Mouse (Mus musculus) forebrain, embryonic 12.5 days (tissue): ENCODE data around the gene Twist2. TPM values are rescaled to one million over a fixed set of nuclear protein-coding genes. Genes with fewer than 3 reads are reported as not detected.

Source experiments
- ATAC-seq: fragments of 200-750 bp; cut with Nextera tagmentation; 2 replicates; pipeline ENCODE4 v1.8.0; 2017; ENCODE audit warnings: moderate TSS enrichment; ENCODE audit not compliant: low FRiP score
- H3K27ac ChIP-seq: fragments of 300-500 bp; sonication (generic); 2 replicates; pipeline ENCODE4 v1.5.1; 2016; ENCODE audit warnings: mild to moderate bottlenecking
- H3K27me3 ChIP-seq: fragments of 300-500 bp; sonication (generic); 2 replicates; pipeline ENCODE4 v1.6.1; 2016; ENCODE audit warnings: mild to moderate bottlenecking
- H3K36me3 ChIP-seq: fragments of 300-500 bp; sonication (generic); replicated peaks from 2 replicates; pipeline ENCODE4 v1.6.1; 2016; ENCODE audit warnings: mild to moderate bottlenecking
- H3K4me1 ChIP-seq: fragments of 300-500 bp; sonication (generic); 2 replicates; pipeline ENCODE4 v1.6.1; 2016
- H3K4me2 ChIP-seq: fragments of 300-500 bp; sonication (generic); 2 replicates; pipeline ENCODE4 v1.6.1; 2016; ENCODE audit warnings: mild to moderate bottlenecking, moderate library complexity
- H3K4me3 ChIP-seq: fragments of 300-500 bp; sonication (generic); replicated peaks from 2 replicates; pipeline ENCODE4 v1.5.1; 2016; ENCODE audit warnings: mild to moderate bottlenecking
- H3K9ac ChIP-seq: fragments of 300-500 bp; sonication (generic); 2 replicates; pipeline ENCODE4 v1.6.1; 2016; ENCODE audit warnings: mild to moderate bottlenecking
- H3K9me3 ChIP-seq: fragments of 300-500 bp; sonication (generic); 2 replicates; pipeline ENCODE4 v1.6.1; 2016
- WGBS: fragments of 180-500 bp; shearing (Covaris S2); methylation state at CpG from one replicate; pipeline ENCODE4 v1.1.7; 2016; 5-methylcytosine and 5-hydroxymethylcytosine counted together
- polyA plus RNA-seq: library from polyadenylated mRNA; unstranded; fragments of >200 nt; fragmentation: Nextera tagmentation; extraction: Ambion mirVana; gene quantifications from 2 replicates; pipeline ENCODE4 v1.2.1, GENCODE M21; 2016

The Twist2 gene
- polyA plus RNA-seq, 1 experiment from 2014 or later, result 8.8 TPM

GRCm38 (mm10) chr1:91858901-91859300 is 57.6 kb downstream of the Twist2 start:
- Histone ChIP-seq H3K27me3 (no peaks in the 10 kb centered on the region), H3K36me3 (no peaks in the 10 kb centered on the region), H3K4me2 (no peak overlapping the region), H3K4me1 (no peaks in the 10 kb centered on the region), H3K27ac (no peak overlapping the region), H3K9me3 (no peaks in the 10 kb centered on the region), H3K9ac (no peak overlapping the region), H3K4me3 (no peak overlapping the region)
- no peak for ATAC-seq
- WGBS, result 90% methylated on average over 1 of the region's 1 CpGs

DNA sequence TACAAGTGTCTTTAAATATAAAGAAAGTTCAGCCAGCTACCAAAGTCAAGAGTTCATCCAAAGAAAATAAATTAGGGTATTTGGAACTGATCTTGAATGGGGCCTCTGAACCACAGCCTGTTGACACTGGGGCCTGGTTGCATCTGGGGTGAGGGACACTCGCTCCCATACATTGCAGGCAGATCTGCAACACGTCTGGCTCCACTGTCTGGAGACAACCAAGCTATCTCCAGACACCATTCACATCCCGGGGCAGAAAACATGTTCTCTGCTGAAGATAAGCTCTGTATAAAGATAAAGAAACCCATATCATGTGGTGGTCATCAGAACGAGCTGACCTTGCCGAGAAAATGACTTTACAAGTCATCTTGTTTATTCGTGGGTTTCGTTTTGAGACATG is 60.2 kb downstream of the Twist2 start:
- Histone ChIP-seq H3K9me3 (no peaks in the 10 kb centered on the region), H3K4me3 (no peak overlapping the region), H3K9ac (no peak overlapping the region), H3K4me1 (no peaks in the 10 kb centered on the region), H3K27ac (no peak overlapping the region), H3K4me2 (no peak overlapping the region), H3K36me3 (no peaks in the 10 kb centered on the region), H3K27me3 (no peaks in the 10 kb centered on the region)
- WGBS, result 86% methylated on average over 7 of the region's 7 CpGs
- no peak for ATAC-seq

GRCm38 (mm10) chr1:91866001-91866400 is 64.7 kb downstream of the Twist2 start:
- Histone ChIP-seq H3K27ac (no peak overlapping the region), H3K4me2 (no peak overlapping the region), H3K27me3 (no peaks in the 10 kb centered on the region), H3K36me3 (no peaks in the 10 kb centered on the region), H3K9me3 (no peaks in the 10 kb centered on the region), H3K9ac (no peak overlapping the region), H3K4me1 (no peaks in the 10 kb centered on the region), H3K4me3 (no peak overlapping the region)
- ATAC-seq, result no peak
- WGBS, result 72% methylated on average over 2 of the region's 2 CpGs

GRCm38 (mm10) chr1:91871101-91871500 is 69.8 kb downstream of the Twist2 start:
- Histone ChIP-seq H3K4me3 (no peak overlapping the region), H3K36me3 (no peaks in the 10 kb centered on the region), H3K9ac (no peak overlapping the region), H3K9me3 (no peaks in the 10 kb centered on the region), H3K27me3 (no peaks in the 10 kb centered on the region), H3K4me1 (no peaks in the 10 kb centered on the region), H3K27ac (no peak overlapping the region), H3K4me2 (no peak overlapping the region)
- 65% methylated on average over 6 of the region's 6 CpGs for WGBS
- no peak for ATAC-seq

DNA sequence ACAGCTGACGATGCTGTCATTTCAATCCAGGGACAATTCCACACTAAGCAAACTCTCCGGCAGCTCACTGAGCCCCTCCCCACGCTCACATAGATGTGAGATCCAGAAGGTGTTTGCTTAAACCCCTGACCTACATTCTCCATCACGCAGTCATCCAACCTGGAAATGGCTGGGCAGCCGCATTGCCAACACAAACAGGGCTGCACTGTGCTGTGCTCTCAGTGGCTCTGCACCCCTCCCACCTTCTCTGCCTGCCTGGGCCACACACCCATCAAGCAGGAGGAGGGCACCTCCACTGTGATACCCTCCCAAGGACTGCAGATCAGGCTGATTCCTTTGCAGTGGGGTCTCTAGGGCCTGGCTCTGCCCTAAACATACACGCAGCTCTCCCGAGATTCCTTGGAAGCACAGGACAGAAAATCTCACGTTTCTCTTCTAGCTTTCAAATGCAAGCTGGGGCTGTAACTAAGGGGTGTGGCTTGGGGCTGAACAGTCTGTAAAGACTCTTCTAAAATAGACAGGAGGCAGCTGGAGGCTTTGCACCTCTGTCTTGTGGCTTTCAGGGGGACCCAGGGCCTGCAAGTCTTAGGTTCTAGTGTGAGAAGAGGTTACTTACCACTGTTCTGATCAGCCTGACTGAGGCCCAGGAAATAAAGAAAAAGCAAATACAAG is 71.3 kb downstream of the Twist2 start:
- H3K4me2 ChIP-seq, result no peak overlapping the region
- H3K27ac ChIP-seq, result no peak overlapping the region
- H3K9ac ChIP-seq, result no peak overlapping the region
- no peak for ATAC-seq
- no peaks in the 10 kb centered on the region for H3K9me3 ChIP-seq
- WGBS, result 70% methylated on average over 8 of the region's 8 CpGs
- H3K27me3 ChIP-seq, result no peaks in the 10 kb centered on the region
- no peak overlapping the region for H3K4me3 ChIP-seq
- no peaks in the 10 kb centered on the region for H3K4me1 ChIP-seq
- H3K36me3 ChIP-seq, result no peaks in the 10 kb centered on the region

DNA sequence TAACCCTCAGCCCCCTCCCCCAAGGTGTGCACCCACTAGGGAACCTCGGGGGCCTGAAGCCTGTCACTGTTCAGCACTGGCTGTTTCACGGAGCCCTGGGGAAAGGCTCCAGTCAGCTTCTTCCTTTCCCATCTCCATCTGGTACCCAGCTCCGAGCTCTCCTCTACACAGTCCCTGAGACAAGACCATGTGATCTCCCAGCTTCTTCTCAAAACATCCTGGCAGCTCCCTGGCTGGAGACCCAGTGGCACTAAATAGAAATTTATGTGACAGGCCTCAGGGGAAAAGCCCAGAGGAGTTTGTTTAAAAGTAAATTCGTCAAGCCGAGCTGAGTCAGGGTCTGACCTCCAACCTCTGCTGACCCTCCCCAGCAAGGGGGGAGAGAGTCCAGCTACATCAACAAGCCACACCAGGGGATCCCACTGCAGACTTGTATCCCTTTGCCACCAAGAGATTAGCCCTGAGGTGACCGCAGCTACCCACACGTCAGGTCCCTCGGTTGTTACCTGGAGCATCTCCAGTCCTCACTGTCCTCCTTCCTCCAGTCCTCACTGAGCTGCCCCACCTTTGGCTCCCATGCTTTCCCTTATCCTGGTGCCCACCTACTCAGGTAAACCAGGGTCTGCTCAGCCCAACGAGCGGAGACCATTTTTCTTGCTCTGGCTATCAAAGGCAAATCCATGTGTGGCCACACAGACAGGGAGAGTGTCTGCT is 72.5 kb downstream of the Twist2 start:
- H3K36me3 ChIP-seq, result no peaks in the 10 kb centered on the region
- H3K27ac ChIP-seq, result no peak overlapping the region
- no peak overlapping the region for H3K4me3 ChIP-seq
- H3K9ac ChIP-seq, result no peak overlapping the region
- H3K4me2 ChIP-seq, result no peak overlapping the region
- no peak for ATAC-seq
- H3K4me1 ChIP-seq, result no peaks in the 10 kb centered on the region
- WGBS, result 82% methylated on average over 10 of the region's 10 CpGs
- no peaks in the 10 kb centered on the region for H3K9me3 ChIP-seq
- H3K27me3 ChIP-seq, result no peaks in the 10 kb centered on the region

- H3K4me1 ChIP-seq, result no peaks in the 10 kb centered on the region
- H3K9ac ChIP-seq, result no peak overlapping the region
- H3K27ac ChIP-seq, result no peak overlapping the region
- no peaks in the 10 kb centered on the region for H3K36me3 ChIP-seq
- ATAC-seq, result no peak
- H3K4me2 ChIP-seq, result no peak overlapping the region
- H3K9me3 ChIP-seq, result no peaks in the 10 kb centered on the region
- H3K27me3 ChIP-seq, result no peaks in the 10 kb centered on the region
- WGBS, result 12% methylated on average over 2 of the region's 2 CpGs
- H3K4me3 ChIP-seq, result no peak overlapping the region
Observed at GRCm38 (mm10) chr1:91874633-91875032, 73.4 kb downstream of the Twist2 start.

DNA sequence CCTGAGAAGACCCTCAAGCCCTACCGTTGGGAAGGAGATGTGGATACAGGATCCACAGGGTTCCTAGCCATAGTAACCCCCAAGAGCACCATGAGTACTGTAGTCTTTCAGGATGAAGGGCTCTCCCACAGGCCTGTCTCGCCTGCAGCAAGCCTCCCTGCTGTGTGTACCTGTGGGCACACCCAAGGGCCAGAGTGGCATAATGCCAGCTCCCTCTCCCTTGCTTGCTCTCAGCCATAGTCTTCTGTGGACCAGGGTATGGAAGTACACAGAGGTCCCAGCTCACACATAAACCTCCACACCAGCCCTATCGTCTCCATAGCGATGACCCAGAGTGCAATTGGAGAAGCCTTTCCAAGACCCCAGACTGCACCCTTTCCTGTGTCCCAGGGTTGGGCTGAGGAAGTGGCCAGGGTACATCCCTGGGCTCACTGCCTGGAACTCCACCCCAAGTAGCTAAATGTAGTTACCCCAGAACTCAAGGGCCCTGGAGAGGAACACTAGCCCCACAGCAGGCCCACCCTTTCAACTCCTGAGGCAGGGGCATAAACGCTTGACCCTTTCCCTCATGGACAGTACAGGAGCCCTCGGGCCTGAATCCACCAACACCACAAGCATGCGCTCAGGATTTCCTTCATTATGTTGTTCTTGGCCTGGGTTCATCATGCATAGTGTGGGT is 73.9 kb downstream of the Twist2 start:
- ATAC-seq, result no peak
- Histone ChIP-seq H3K9me3 (no peaks in the 10 kb centered on the region), H3K27ac (no peak overlapping the region), H3K4me1 (no peaks in the 10 kb centered on the region), H3K36me3 (no peaks in the 10 kb centered on the region), H3K4me3 (no peak overlapping the region), H3K27me3 (no peaks in the 10 kb centered on the region), H3K4me2 (no peak overlapping the region), H3K9ac (no peak overlapping the region)
- WGBS, result 75% methylated on average over 7 of the region's 7 CpGs

DNA sequence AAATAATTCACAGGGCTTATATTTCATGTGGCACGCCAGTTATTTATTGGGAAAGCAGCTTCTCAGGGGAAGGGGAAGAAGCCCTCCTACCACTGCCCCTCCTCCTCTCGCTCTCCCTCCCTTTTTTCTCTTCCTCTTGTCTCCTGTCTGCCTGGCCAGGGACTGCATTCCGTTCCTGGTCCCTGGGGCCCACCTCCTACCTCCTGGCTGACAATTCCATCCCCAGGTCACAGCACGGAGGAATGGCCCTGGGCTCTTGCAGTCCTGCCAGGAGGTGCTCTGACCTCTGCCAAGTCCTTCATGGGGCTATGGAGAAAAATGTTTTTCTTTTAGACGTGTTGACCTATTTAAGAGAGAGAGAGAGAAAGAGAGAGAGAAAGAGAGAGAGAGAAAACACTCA is 77.4 kb downstream of the Twist2 start:
- ATAC-seq, result no peak
- H3K9me3 ChIP-seq, result no peaks in the 10 kb centered on the region
- 47% methylated on average over 5 of the region's 5 CpGs for WGBS

DNA sequence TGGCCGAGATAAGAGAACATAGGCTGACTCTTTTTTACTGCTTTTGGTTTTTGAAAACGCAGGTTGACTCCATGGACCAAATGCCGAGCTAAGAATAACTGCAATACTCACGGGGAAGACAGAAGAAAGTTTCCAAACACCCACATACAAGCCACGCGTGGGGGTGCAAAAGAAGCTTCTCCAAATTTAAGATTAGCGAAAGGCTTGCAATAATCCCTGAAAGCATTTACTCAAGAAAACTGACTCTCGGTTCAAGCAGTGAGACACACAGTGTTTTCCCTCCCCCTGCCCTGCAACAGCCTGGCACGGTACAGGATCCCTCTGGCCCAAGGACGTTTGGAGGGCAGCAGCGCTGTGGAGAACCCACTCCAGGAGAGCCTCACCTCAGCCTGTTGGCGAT is 78.9 kb downstream of the Twist2 start:
- no peaks in the 10 kb centered on the region for H3K4me1 ChIP-seq
- no peak overlapping the region for H3K27ac ChIP-seq
- H3K9me3 ChIP-seq, result no peaks in the 10 kb centered on the region
- H3K4me3 ChIP-seq, result no peak overlapping the region
- ATAC-seq, result no peak
- no peak overlapping the region for H3K4me2 ChIP-seq
- 88% methylated on average over 12 of the region's 12 CpGs for WGBS
- H3K9ac ChIP-seq, result no peak overlapping the region
- no peaks in the 10 kb centered on the region for H3K27me3 ChIP-seq
- no peaks in the 10 kb centered on the region for H3K36me3 ChIP-seq

More for the DNA sequence above, 77.4 kb downstream of the Twist2 start:
- no peak overlapping the region for H3K4me2 ChIP-seq
- H3K36me3 ChIP-seq, result no peaks in the 10 kb centered on the region
- no peak overlapping the region for H3K4me3 ChIP-seq
- H3K9ac ChIP-seq, result no peak overlapping the region
- H3K4me1 ChIP-seq, result no peaks in the 10 kb centered on the region
- H3K27ac ChIP-seq, result no peak overlapping the region
- H3K27me3 ChIP-seq, result no peaks in the 10 kb centered on the region

DNA sequence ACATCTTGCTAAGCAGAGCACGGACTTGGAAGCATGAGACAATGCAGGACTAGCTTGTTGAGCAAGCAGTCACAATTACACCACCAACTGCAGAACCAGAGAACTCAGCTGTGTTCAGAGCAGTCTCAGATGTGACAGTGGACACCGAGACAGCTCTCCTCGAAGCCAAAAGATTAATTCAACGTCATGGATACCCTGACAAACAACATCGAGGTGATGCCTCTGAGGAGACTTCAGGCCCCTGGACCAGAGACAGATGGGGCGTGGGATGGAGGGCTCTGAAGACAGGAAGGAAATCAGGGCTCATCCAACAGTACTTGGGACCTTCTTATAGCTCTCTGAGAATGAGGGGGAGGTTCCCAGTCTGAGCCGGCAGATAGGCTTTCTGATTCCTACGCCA is 79.6 kb downstream of the Twist2 start:
- no peaks in the 10 kb centered on the region for H3K9me3 ChIP-seq
- H3K4me3 ChIP-seq, result no peak overlapping the region
- no peak overlapping the region for H3K4me2 ChIP-seq
- H3K9ac ChIP-seq, result no peak overlapping the region
- no peaks in the 10 kb centered on the region for H3K27me3 ChIP-seq
- H3K36me3 ChIP-seq, result no peaks in the 10 kb centered on the region
- 78% methylated on average over 8 of the region's 8 CpGs for WGBS
- H3K27ac ChIP-seq, result no peak overlapping the region
- ATAC-seq, result no peak
- H3K4me1 ChIP-seq, result no peaks in the 10 kb centered on the region

- H3K9ac ChIP-seq, result no peak overlapping the region
- H3K4me1 ChIP-seq, result no peaks in the 10 kb centered on the region
- no peak overlapping the region for H3K4me2 ChIP-seq
- no peak for ATAC-seq
- no peaks in the 10 kb centered on the region for H3K9me3 ChIP-seq
- H3K27ac ChIP-seq, result no peak overlapping the region
- 82% methylated on average over 5 of the region's 5 CpGs for WGBS
- no peak overlapping the region for H3K4me3 ChIP-seq
- H3K36me3 ChIP-seq, result no peaks in the 10 kb centered on the region
- H3K27me3 ChIP-seq, result no peaks in the 10 kb centered on the region
Observed at GRCm38 (mm10) chr1:91883115-91883514, 81.9 kb downstream of the Twist2 start.

- H3K4me2 ChIP-seq, result no peak overlapping the region
- no peak overlapping the region for H3K9ac ChIP-seq
- 91% methylated on average over 7 of the region's 11 CpGs for WGBS
- H3K4me1 ChIP-seq, result no peaks in the 10 kb centered on the region
- no peak for ATAC-seq
- H3K9me3 ChIP-seq, result no peaks in the 10 kb centered on the region
- H3K27me3 ChIP-seq, result no peaks in the 10 kb centered on the region
- H3K4me3 ChIP-seq, result no peak overlapping the region
- no peaks in the 10 kb centered on the region for H3K36me3 ChIP-seq
- no peak overlapping the region for H3K27ac ChIP-seq
Observed at GRCm38 (mm10) chr1:91893598-91893997, 92.3 kb downstream of the Twist2 start.
